Mouse (Mus musculus) brain, embryonic 14.5 days (tissue): ENCODE results near the gene Slc2a10. TPM values are rescaled to one million over a fixed set of nuclear protein-coding genes. Genes with fewer than 3 reads are reported as not detected.
A peak's percentile ranks its signal among the peaks of the same experiment; 100 is the strongest.
"Not testable (repeated sequence)": the region's sequence is repeated elsewhere in the genome, so short reads cannot be mapped to it uniquely, and the experiment has no call there.

Source experiments
- DNase-seq: peaks from one replicate; pipeline ENCODE4 v3.0.0-alpha.2; 2011; ENCODE audit warnings: low read depth
- CTCF ChIP-seq: fragments of 200-500 bp; IDR thresholded peaks from 2 replicates; pipeline ENCODE4 v1.5.1; 2012; ENCODE audit warnings: inconsistent platforms, mild to moderate bottlenecking, moderate library complexity, borderline replicate concordance; ENCODE audit not compliant: insufficient read depth, insufficient read length; ENCODE audit errors: extremely low read depth
- POLR2A ChIP-seq: fragments of 200-500 bp; IDR thresholded peaks from 2 replicates; pipeline ENCODE4 v1.6.1; 2012; ENCODE audit warnings: mild to moderate bottlenecking, inconsistent platforms, borderline replicate concordance; ENCODE audit not compliant: poor library complexity, insufficient read depth, insufficient read length, severe bottlenecking; ENCODE audit errors: extremely low read depth
- polyA plus RNA-seq: library from polyadenylated mRNA; depleted of rRNA; stranded (reverse); fragments of >200 nt; gene quantifications from 2 replicates; pipeline ENCODE4 v1.2.3, GENCODE M21; 2012

Gene Slc2a10
- polyA plus RNA-seq, 1 experiment, result 3.2 TPM

DNA sequence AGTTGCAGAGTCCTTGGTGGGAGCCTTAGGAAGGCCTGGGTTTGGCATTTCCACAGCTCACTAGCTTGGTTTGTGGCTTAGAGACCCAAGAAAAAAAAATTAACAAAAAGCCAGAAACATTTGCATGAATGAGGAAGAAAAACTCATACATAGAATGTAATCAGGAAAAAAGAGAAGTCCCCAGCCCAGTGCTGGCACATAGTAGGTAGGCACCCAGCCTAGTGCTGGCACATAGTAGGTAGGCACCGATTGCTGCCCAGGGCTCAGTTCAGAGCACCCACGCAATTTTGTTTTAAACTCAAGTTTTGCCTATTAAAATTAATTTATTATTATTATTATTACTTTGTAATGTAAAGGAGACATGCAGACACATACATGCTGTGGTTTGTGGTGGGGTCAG lies 42.1 kb downstream of the Slc2a10 start:
- DNase-seq, result no peak
- TF ChIP-seq CTCF, result no peak
- no peak for TF ChIP-seq POLR2A

DNA sequence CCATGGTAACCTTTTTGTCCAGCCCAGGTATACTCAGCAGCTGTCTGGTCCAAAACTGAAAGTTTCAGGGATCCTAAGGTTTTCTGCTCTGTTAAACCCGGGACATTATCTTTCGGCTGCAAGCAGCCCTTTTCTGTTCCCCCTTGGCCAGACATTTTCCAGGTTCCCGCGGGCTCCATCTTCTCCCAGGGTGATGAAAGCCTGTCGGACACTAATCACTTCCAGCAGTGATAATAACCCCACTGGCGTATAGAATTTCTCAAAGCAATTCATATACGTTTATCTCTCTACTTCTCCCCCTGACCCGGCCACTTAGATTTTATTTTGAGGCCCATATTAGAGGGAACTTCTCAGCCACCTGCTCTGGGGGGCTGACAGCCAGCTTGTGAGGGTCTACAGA lies 42.8 kb downstream of the Slc2a10 start:
- DNase-seq, result no peak
- no peak for TF ChIP-seq CTCF
- TF ChIP-seq POLR2A, result no peak

DNA sequence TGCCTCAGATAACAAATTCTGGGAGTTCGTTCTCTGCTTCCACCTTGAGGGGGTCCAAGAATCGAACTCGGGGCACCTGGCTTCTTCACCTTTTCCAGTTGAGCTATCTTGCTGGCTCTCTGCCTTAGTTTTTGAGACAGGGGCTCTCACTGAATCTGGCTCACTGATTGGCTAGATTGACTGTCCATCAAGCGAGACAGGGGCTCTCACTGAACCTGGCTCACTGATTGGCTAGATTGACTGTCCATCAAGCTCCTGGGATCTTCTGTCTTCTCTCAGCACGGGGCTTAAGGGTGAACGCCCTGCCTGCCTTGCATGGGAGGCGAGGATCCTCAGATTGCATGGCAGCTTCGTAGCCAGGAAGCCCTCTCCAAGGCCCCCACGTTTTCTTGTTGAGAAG lies 43.8 kb downstream of the Slc2a10 start:
- peak; percentile 85 for DNase-seq
- TF ChIP-seq POLR2A, result no peak
- no peak for TF ChIP-seq CTCF

DNA sequence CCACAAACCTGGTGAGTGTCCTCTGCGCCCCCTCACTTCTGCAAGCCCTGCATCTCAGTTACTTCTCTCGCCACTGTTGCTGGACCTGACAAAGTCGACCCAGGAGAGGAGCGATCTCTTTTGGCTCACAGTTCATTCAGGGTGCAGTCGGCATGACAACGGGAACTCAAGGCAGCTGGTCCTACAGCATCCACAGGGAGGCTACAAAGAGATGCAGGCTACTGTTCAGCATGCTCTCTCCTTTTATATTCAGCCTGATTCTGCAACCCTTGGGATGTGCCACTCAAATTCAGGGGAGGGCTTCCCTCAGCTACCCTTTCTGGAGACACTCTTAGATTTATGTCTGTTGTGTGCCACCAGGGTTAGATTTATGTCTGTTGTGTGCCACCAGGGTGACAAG lies 45.0 kb downstream of the Slc2a10 start:
- TF ChIP-seq CTCF (no peak), POLR2A (no peak)
- DNase-seq, result peak; percentile 55

DNA sequence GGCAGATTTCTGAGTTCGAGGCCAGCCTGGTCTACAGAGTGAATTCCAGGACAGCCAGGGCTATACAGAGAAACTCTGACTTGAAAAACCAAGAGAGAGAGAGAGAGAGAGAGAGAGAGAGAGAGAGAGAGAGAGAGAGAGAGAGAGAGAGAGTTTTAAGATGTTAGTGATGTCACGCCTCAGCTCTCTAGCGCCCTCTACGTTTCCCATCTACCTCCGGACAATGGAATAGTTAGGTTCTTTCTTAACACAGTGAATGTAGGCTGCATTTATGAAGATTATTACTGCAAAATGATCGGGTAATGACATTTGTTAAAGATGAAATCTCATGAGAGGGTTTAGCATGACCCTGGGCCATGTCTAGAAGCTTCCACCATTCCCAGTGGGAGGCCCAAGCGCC lies 46.8 kb downstream of the Slc2a10 start:
- DNase-seq, result not testable (repeated sequence)

DNA sequence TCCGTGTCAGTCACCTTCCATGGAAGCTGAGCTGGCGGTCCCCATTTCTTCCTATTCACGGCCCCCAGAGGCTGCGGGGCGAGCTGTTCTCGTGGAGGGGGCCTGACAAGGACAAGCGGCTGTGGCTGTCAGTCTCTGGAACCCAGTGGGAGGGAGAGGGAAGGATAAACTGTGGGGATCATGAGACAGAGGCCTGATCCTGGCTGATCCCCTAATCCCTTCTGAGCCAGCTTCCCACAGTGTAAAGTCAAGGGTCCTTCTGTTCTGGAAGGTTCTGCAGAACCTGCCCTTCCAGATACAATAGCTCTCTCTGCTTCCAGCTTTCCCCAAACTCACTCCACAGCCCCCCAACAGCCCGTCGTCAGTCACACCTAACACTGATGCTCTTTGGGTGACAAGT lies 50.5 kb downstream of the Slc2a10 start:
- no peak for DNase-seq
- TF ChIP-seq POLR2A, result no peak
- no peak for TF ChIP-seq CTCF

DNA sequence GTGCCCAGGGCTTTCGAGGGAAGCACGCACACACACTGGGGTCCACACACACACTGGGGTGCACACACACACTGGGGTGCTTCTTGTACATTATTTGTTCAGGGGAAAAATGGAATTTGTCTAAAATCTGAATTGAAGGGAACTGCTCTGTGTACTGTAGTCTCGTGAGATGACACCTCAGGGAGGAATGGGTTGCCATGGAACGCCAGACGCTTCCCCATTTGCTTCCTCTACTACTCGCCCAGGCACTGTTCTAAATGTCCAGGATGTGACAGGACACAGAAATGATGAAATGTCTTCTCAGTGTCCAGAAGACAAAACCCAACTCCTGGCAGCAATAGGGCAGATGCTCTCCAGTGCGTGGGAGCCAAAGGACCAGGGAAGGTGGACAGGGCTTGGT lies 53.7 kb downstream of the Slc2a10 start:
- no peak for TF ChIP-seq POLR2A
- no peak for TF ChIP-seq CTCF
- DNase-seq, result no peak

DNA sequence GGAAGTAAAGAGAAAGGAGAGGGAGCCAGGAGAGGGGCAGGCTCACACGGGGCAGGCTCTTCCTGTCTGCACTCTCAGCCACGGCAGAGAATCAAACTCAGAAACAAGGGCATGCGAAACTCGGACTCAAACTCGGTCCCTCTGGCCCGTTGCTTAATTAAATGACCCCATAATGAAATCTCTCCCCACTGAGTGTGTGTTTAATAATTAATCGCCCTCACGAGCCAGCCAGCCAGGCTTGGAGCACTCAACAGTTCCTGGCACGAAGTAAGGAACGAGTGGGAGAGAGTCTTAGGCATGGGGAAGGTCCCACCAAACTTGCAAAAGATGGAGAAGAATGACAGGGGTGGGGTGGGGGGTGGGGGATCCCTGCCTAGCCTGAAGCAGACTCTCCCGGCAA lies 55.3 kb downstream of the Slc2a10 start:
- TF ChIP-seq CTCF (no peak), POLR2A (no peak)

DNA sequence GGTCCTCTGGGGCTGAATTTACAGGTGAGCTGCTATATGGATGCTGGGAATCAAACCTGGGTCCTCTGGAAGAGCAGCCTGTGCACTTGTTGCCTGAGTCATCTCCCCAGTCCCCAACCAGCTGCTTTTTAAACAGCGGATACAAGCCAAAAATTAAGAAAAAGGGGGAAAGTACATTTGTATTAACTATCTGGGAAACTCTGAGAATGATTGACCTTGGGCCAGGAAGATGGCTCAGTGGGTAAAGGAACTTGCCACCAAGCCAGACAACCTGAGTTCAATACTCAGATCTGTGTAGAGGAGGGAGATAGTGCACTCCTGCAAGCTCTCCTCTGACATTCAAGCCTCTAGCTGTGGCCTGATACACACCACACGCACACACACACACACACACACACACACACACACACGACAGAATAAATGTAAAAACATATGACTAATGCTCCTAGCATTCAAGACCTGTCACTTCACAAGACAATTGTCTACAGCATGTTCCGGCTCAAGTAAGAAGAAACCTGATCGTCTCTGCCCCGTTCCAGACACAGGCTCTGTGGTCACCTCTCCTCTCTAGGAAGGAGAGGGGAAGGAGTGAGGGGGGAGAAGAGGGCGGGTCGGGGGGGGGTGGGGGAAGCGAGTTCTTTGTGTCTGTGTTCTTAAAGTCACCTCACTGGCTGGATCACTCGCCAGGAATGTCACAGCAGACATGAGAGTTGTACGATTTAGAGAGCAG lies 56.1 kb downstream of the Slc2a10 start:
- TF ChIP-seq CTCF, result no peak
- no peak for TF ChIP-seq POLR2A
- no peak for DNase-seq

More for the DNA sequence above, 55.3 kb downstream of the Slc2a10 start:
- DNase-seq, result no peak

DNA sequence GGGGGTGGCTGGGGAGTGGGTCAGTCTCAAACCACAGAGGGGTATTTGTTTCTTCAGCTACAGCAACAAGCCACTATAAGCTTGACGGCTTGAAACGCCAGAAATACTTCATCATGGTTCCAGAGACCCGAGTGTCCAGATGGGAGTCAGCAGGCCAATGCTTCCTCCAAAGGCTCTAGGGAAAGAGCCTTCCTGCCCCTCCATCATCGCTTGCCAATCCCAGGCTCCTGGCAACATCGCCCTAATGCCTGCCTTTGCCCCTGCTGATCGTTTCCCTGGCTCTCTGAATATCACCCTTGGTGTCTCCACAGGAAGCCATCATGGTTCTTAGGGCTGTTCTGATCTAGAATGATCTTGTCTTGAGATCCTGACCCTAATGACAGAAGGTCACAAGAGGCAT lies 58.3 kb downstream of the Slc2a10 start:
- no peak for TF ChIP-seq POLR2A
- TF ChIP-seq CTCF, result no peak
- DNase-seq, result no peak

DNA sequence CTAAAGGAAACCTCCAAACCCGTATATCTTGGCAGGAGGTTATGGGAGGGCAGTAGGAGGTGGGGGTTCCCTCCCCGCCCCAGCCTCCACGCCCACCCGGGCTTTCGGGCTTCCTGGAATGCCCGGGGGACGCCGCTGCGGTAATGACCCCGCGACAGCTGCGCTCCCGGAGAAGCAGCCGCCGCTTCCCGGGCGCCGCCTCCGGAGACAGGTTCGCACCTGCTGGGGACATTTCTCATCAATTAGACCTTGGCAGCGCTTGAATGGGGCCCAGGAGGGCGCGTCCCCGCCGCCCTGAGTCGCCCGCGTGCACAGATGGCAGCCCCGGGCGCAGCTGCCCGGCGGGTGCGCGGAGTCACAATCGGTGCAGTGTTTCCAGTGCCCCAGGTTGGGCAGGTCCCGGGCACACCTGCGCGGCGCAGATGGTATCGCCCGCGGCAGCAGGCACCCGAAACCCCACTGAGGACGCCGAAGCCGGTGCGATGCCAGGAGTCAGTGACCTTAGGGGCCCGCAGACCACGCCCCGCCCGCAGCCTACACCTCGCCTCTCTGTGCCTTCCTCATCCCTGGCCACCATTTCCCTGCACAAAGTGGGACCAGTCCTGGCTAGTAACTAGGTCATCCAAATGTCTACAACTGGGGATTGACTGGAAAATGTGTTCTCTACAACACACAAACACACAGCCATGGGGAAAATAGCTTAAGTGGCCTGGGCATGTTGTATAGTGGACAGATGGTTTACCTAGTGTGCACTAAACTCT lies 59.9 kb downstream of the Slc2a10 start:
- TF ChIP-seq CTCF (no peak), POLR2A (no peak)
- DNase-seq, result peak; percentile 89

DNA sequence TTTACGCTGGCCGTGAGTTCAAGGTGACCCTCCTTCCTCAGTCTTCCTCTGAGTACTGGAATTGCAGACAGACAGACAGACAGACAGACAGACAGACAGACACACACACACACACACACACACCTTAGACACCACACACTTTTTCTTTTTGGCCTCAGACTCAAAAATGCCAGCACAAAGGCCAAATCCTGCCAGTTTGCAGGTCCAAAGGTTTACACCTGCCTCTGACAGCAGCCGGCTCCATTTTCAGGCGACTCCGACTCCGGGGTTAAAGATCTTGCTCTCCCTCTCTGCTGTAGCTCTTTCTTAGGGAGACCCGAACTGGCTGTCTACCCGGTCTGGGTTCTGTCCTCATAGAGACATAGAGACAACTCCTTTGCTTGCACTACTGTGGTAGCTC lies 60.5 kb downstream of the Slc2a10 start:
- no peak for TF ChIP-seq POLR2A
- no peak for TF ChIP-seq CTCF
- no peak for DNase-seq
